Mouse (Mus musculus): ENCODE measurements around the gene Tmem88b. TPM values are rescaled to one million over a fixed set of nuclear protein-coding genes. Genes with fewer than 3 reads are reported as not detected.
"Not testable (repeated sequence)": the region's sequence is repeated elsewhere in the genome, so short reads cannot be mapped to it uniquely, and the experiment has no call there.

The Tmem88b gene
- total RNA-seq, 2 experiments from 2014 or later, result 1.3 TPM

- DNase-seq, result no peak
- intact Hi-C loops (cut with DNase I), result no loop called here
Measured at GRCm38 (mm10) chr4:155761356-155762099, 24.1 kb downstream of the Tmem88b start.

DNA sequence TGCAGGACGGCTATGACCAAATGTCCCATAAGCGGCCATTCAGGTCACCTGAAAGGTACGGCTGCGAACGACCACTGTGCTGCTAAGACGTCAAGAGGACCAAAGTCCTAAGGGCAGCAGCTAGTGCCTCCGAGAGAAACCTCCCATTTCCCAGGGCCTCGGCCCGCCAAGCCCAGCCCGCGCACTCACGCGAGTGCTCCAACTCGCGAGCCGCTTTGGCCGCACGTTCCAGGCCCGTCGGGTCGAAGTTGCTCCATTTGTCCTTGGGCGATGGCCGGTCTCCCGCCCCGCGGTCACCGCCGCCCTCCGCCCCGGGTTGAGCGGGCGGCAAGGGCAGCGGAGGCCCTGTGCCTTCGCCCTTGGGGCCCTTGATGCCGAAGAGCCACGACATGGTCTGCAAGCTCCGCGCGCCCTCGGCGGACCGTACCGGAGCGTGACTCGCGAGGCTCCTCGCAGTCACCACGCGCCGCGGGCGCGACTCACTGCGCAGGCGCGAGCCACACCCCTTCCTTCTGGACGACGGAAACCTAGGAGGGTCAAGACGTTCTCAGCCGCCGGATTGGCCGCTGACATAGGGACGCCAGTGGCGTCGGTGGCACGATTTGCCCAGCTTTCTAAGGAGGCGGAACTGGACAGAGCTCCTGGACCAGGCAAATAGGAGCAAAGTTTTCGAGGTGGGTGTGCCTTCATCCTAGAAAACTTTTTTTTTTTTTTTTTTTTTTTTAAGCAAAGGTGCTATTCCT, 24.9 kb downstream of the Tmem88b start, which contains the start of gene Atad3a:
Gene Atad3a, minus strand, starts transcription at position 481 of the 743 bp plus-strand sequence.
- intact Hi-C loops (cut with DNase I), result no loop called here
- peak; percentile 98 for DNase-seq

- DNase-seq, result peak; percentile 24
- intact Hi-C loops (cut with DNase I), result no loop called here
Measured at GRCm38 (mm10) chr4:155759862-155760612, 25.6 kb downstream of the Tmem88b start.

DNA sequence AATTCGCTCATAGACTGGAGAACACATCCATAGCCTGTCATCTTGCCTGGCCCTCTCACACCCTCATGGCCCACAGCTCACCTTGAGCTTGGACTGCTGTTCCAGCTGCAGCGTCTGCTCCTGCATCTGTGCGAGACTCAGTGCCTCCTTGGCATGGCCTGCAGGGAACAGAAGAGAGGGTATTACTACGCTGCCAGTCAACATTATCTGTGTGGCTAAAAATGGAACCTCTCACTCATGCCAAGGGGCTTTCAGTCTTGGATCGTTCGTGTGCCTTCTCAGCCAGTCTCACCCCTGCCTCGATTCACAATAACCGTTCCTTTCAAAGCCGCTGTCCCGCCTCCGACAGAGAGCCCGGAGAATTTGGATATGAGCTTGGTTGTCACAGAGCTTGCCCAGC, 28.7 kb downstream of the Tmem88b start:
- intact Hi-C loops (cut with DNase I), result no loop called here
- no peak for DNase-seq

GRCm38 (mm10) chr4:155746575-155747490, 38.8 kb downstream of the Tmem88b start:
- intact Hi-C loops (cut with DNase I), result no loop called here

GRCm38 (mm10) chr4:155746036-155746548, 39.6 kb downstream of the Tmem88b start:
- intact Hi-C loops (cut with DNase I), result no loop called here
- no peak for DNase-seq

More at GRCm38 (mm10) chr4:155746575-155747490, 38.8 kb downstream of the Tmem88b start:
- DNase-seq, result no peak

DNA sequence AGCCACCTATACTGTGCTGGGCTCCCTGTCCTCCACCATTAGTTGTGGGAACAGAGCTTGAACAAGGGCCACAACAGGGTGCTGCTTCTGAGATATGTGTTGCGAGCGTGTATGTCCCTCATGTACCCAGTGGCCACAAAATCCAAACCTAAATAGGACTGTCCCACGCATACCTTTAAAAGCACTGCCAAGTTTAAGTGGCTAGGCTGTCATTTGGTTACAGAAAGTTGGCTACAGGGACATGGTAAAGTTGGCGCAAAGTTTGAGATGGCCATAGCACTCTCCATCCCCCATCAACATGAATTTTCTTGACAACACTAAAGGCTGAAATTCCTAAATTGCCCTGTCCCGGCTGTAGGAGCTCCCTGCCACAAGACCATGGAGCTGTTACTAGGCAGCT, 40.5 kb downstream of the Tmem88b start:
- DNase-seq, result no peak
- intact Hi-C loops (cut with DNase I), result no loop called here

DNA sequence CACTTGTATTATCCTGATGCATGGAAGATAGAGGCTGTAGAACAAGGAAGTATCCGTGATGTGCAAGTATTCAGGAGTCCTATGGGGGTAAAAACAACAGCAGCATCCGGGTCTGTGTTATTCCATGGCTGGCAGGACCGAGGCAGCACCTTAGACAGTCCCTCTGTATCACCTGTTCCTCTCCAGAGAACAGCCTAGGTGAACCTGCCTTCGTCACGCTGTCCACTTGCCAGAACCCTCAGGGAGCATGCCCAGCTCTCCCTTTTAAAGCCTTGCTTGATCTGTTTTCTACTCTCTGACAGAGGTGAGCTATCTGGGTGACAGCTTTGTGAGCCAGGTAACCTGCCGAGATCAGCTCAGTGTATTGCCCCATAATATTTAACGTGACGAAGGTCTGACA, 41.2 kb downstream of the Tmem88b start:
- intact Hi-C loops (cut with DNase I), result no loop called here
- no peak for DNase-seq

DNA sequence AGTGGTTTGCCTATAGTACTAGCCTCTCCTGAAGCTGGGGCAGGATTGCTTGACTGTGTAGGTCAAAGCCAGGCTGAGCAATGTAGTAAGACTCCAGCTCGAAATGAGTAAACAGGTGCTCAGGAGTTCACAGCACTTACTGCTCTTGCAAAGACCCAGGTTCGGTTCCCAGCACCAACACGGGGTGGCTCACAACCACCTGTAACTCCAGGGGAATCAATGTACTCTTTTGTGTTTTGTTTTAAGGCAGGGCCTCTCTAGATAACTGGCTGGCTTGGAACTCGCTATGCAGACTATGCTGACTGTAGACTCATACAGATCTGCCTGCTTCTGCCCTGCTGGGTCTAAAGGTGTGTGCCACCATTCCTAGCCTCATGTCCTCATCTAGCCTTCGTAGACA, 43.0 kb downstream of the Tmem88b start:
- no peak for DNase-seq
- intact Hi-C loops (cut with DNase I), result no loop called here

DNA sequence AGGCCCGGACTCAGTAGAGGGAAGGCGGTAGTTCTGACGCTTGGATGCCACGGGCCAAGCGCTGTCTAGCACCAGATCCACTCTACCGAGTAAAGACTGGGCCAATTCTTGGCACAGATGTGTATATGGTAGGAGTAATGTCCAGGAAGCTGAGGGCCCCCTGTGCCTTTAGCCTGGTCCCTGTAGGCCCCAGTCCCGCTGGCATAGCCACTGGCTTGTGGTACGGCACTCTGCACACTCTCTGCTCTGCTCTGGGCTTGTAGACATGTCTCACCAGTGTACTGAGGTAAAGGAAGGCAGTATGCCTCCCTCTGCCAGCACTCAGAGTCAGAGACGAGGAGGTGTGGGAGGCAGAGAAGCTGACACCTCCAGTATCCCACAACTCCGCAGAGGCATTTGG, 45.0 kb downstream of the Tmem88b start:
- DNase-seq; intact Hi-C loops (cut with DNase I): not testable (repeated sequence)

DNA sequence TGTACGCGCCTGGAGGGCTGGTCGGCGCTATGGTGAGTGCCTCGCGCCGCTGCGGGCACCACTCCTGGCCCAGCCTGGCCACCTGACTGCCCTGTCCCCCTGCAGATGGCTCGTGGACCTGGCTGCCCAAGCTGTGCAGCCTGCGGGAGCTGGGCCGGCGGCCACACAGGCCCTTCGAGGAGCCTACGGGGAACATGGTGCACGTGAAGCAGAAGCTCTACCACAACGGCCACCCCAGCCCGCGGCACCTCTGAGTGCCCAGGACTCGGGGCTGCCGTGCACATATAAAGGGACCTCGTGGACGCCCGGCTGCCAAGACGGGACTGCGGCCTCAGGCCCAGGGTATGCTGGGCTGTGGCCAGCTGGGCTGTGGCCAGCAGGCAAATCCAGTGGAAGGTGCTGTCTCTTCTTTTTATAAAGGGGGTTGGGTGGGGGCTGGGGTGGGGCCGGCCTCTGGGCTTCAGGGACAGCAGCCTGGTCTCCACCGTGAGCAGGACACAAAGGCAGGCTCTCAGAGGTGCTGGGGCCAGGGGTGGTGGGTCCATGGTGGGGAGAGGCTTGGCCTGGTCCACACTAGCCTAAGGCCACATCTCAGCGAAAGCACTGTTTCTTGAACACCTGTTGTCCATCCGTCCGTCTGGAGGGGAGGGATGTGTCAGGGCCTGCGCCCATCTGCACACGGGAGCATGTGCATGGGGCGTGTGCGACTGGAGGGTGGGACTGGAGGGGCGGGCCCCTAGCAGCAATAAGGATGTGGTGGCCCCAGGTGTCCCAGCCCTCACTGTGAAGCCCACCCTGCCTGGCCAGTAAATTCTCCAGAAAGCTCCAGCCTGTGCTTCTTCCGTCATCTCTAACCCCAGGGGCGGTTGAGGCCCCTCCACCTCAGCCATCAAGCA, 45.7 kb downstream of the Tmem88b start:
- intact Hi-C loops (cut with DNase I), result no loop called here
- peak; percentile 69 for DNase-seq

DNA sequence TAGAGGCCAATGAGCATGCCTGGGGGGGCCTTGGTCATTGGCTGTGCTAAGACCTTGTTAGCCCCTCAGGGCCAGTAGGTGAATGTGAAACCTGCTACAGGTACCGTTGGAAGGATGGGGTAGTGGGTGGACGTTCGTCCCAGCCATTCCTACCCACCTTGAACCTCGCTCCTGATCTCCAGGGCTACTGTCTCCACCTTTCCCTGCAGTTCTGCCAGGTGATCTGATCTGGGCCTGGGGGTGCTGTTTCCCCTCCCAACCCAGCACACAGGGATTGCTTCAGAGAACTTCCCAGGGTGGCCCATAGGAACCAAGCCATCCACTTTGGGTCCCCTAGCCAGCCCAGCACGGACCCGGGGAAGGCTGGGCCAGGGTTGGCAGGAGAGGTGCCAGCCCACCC, 46.5 kb downstream of the Tmem88b start:
- intact Hi-C loops (cut with DNase I), result no loop called here
- DNase-seq, result peak; percentile 18

GRCm38 (mm10) chr4:155738262-155738661, 47.4 kb downstream of the Tmem88b start:
- intact Hi-C loops (cut with DNase I), result no loop called here
- DNase-seq, result no peak

- intact Hi-C loops (cut with DNase I), result no loop called here
- DNase-seq, result no peak
Measured at GRCm38 (mm10) chr4:155736421-155736820, 49.3 kb downstream of the Tmem88b start.

GRCm38 (mm10) chr4:155735788-155736187, 49.9 kb downstream of the Tmem88b start:
- no peak for DNase-seq
- intact Hi-C loops (cut with DNase I), result no loop called here

DNA sequence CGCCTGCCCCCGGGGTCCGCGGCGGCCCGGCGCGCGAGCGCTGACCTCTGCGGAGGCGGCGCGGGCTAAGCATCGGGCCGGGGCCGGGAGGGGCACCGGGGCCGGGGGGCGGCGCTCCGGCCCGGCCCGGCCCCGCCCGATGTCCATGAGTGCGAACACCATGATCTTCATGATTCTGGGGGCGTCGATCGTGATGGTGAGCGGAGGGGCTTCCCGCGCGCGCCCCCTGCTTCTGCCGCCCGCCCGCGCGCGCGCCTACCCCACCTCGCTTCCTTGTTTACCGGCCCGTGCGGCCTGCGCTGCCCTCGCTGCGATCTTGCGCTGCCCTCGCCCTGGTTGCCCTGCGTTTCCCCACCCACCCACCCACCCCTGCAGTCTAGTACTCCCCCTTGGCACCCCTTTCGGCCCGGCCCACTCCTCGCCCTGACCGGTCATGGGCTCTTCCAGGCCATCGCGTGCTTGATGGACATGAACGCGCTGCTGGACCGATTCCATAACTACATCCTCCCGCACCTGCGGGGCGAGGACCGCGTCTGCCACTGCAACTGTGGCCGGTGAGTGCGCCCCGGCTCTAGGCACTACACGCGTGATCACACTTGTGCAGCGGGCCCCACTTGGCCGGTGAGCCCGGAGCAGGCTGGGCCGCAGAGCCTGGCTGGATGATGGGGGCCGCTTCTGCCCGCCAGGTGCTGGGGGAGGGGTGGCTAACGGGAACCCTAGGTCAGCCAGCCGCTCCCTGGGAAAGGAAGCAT, 50.5 kb downstream of the Tmem88b start:
- intact Hi-C loops (cut with DNase I), result no loop called here
- peak; percentile 81 for DNase-seq

- intact Hi-C loops (cut with DNase I), result no loop called here
- DNase-seq, result peak; percentile 98
Measured at GRCm38 (mm10) chr4:155734350-155734941, 51.2 kb downstream of the Tmem88b start, which contains the start of gene Tmem240. TSS of gene Tmem240 (plus strand) at chr4:155734800.

DNA sequence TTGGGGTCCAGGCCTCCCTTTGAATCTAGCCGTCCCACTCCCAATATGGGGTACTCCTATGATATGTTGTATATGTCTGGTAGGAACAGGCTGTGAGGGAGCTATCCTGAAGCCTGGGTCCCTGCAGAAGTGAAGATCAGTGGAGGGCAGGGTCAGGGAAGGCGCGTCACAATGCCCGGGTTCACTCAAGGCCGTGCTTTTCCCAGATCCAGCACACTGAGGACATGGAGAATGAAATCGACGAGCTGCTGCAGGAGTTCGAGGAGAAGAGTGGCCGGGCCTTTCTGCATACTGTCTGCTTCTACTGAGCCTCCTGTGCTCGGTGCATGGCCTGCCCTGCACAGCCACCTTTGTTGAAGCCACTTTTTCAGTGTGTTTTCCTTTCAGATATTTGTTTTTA, 52.4 kb downstream of the Tmem88b start:
- intact Hi-C loops (cut with DNase I), result no loop called here
- no peak for DNase-seq

Measured in left cerebral cortex, postnatal 4 days (tissue).